Mouse (Mus musculus): ENCODE results near the gene Sash1.
A peak's percentile ranks its signal among the peaks of the same experiment; 100 is the strongest.

The Sash1 gene

GRCm38 (mm10) chr10:8898831-8899511, 13.1 kb upstream of the Sash1 start:
- DNase-seq = no peak

- no peak for DNase-seq
Measured at GRCm38 (mm10) chr10:8898099-8898777, 12.4 kb upstream of the Sash1 start.

GRCm38 (mm10) chr10:8894965-8895515, 9.2 kb upstream of the Sash1 start:
- no peak for DNase-seq

- DNase-seq = no peak
Measured at GRCm38 (mm10) chr10:8890511-8890910, 4.6 kb upstream of the Sash1 start.

GRCm38 (mm10) chr10:8889341-8889740, 3.5 kb upstream of the Sash1 start:
- no peak for DNase-seq

- DNase-seq = no peak
Measured at GRCm38 (mm10) chr10:8886528-8886854, 621 bp upstream of the Sash1 start.

- no peak for DNase-seq
Measured at GRCm38 (mm10) chr10:8885201-8885600, 669 bp downstream of the Sash1 start.

- DNase-seq = no peak
Measured at GRCm38 (mm10) chr10:8884565-8884964, 1.3 kb downstream of the Sash1 start.

- DNase-seq = no peak
Measured at GRCm38 (mm10) chr10:8883686-8884085, 2.2 kb downstream of the Sash1 start.

GRCm38 (mm10) chr10:8881736-8882135, 4.1 kb downstream of the Sash1 start:
- DNase-seq = no peak

GRCm38 (mm10) chr10:8880950-8881675, 4.8 kb downstream of the Sash1 start:
- DNase-seq = no peak

- DNase-seq = no peak
Measured at GRCm38 (mm10) chr10:8878824-8879223, 7.0 kb downstream of the Sash1 start.

- no peak for DNase-seq
Measured at GRCm38 (mm10) chr10:8878381-8878780, 7.5 kb downstream of the Sash1 start.

- DNase-seq = peak; percentile 36
Measured at GRCm38 (mm10) chr10:8873631-8874370, 12.1 kb downstream of the Sash1 start.

GRCm38 (mm10) chr10:8872788-8873187, 13.1 kb downstream of the Sash1 start:
- DNase-seq = no peak

GRCm38 (mm10) chr10:8871935-8872334, 13.9 kb downstream of the Sash1 start:
- DNase-seq = no peak

- DNase-seq = no peak
Measured at GRCm38 (mm10) chr10:8870368-8870767, 15.5 kb downstream of the Sash1 start.

GRCm38 (mm10) chr10:8866062-8866642, 19.7 kb downstream of the Sash1 start:
- peak; percentile 67 for DNase-seq

- DNase-seq = no peak
Measured at GRCm38 (mm10) chr10:8860655-8861054, 25.2 kb downstream of the Sash1 start.

- no peak for DNase-seq
Measured at GRCm38 (mm10) chr10:8858718-8859117, 27.2 kb downstream of the Sash1 start.

- DNase-seq = no peak
Measured at GRCm38 (mm10) chr10:8856942-8857341, 28.9 kb downstream of the Sash1 start.

GRCm38 (mm10) chr10:8853326-8853725, 32.5 kb downstream of the Sash1 start:
- no peak for DNase-seq

GRCm38 (mm10) chr10:8851625-8852024, 34.2 kb downstream of the Sash1 start:
- no peak for DNase-seq
